Comparison of ENCODE assay signal across 9 mouse cellular contexts in genomic region chr13:113986864-113987562, GRCm38 (mm10).
DNase-seq lines count a peak whose midpoint lies in the region; ATAC-seq and TF ChIP-seq lines count a peak whose summit lies in the region.
"Had no signal": no experiment of that assay in that cellular context is flagged by ENCODE, and none has a peak within 500 bp of the region (broad histone marks: within the 10 kb centered on the region; RNA-seq: fewer than 3 reads in every experiment).

No protein-coding gene starts in this region.

- WGBS in intestine, embryonic 14.5 days, result 92% methylated on average over 13 of the region's 13 CpGs
- WGBS in intestine, postnatal 0 days, result 91% methylated on average over 13 of the region's 13 CpGs
- 78% methylated on average over 13 of the region's 13 CpGs for WGBS in lung, embryonic 16.5 days

- TF ChIP-seq CTCF in intestine, postnatal 0 days (IDR thresholded peaks at IDR 0.05; ENCODE audit: low read depth), result no peak

- peak; percentile 39 for DNase-seq in intestine, embryonic 14.5 days (ENCODE audit: low spot score)
- peak; percentile 71 for DNase-seq in adrenal gland, adult 8-10 months
- peak; percentile 91 to 95 for DNase-seq in cerebellum, postnatal 36 days
- DNase-seq in natural killer cell, adult 2 months (ENCODE audit: low spot score in 2 of 2), result no peak
- DNase-seq in spleen, postnatal 14 days (ENCODE audit: low spot score in 2 of 2), result no peak

- H3K9me3 ChIP-seq in intestine, embryonic 14.5 days (ENCODE audit: control insufficient read depth, low read length), result no peaks in the 10 kb centered on the region
- no peaks in the 10 kb centered on the region for H3K9me3 ChIP-seq in intestine, postnatal 0 days (ENCODE audit: control insufficient read depth)
- no peaks in the 10 kb centered on the region for H3K9me3 ChIP-seq in lung, embryonic 16.5 days (ENCODE audit: control insufficient read depth, low read length)

- H3K27me3 ChIP-seq in intestine, embryonic 14.5 days (replicated peaks; ENCODE audit: control insufficient read depth, insufficient read depth, low read length), result no peaks in the 10 kb centered on the region
- no peaks in the 10 kb centered on the region for H3K27me3 ChIP-seq in intestine, postnatal 0 days (replicated peaks; ENCODE audit: control insufficient read depth, insufficient read depth, low read length)
- H3K27me3 ChIP-seq in lung, embryonic 16.5 days (ENCODE audit: control insufficient read depth, insufficient read depth, low read depth, low read length), result no peaks in the 10 kb centered on the region

- H3K27ac ChIP-seq in intestine, embryonic 14.5 days (ENCODE audit: low read depth), result no peak overlapping the region
- no peak overlapping the region for H3K27ac ChIP-seq in intestine, postnatal 0 days (ENCODE audit: low read depth, low read length)
- H3K27ac ChIP-seq in lung, embryonic 16.5 days (ENCODE audit: low read length), result no peak overlapping the region
- H3K27ac ChIP-seq: macrophage had no signal

- no peaks in the 10 kb centered on the region for H3K36me3 ChIP-seq in intestine, embryonic 14.5 days (ENCODE audit: control insufficient read depth, insufficient read depth, low read length)
- no peaks in the 10 kb centered on the region for H3K36me3 ChIP-seq in intestine, postnatal 0 days (ENCODE audit: control insufficient read depth, insufficient read depth)
- H3K36me3 ChIP-seq in lung, embryonic 16.5 days (ENCODE audit: control insufficient read depth, insufficient read depth, low read length), result no peaks in the 10 kb centered on the region

- 0 out of 2 replicates have a peak, but pooled peaks cover under 1% of the 10 kb centered on the region for H3K4me1 ChIP-seq in intestine, embryonic 14.5 days (replicated peaks; ENCODE audit: control insufficient read depth, insufficient read depth, low read length)
- H3K4me1 ChIP-seq in intestine, postnatal 0 days (replicated peaks; ENCODE audit: control insufficient read depth, insufficient read depth, low read length), result no peaks in the 10 kb centered on the region
- H3K4me1 ChIP-seq in lung, embryonic 16.5 days (replicated peaks; ENCODE audit: control insufficient read depth, insufficient read depth, low read length), result peaks cover 3% of the 10 kb centered on the region; the same call in 1 of the 2 replicates

- no peak overlapping the region for H3K4me2 ChIP-seq in intestine, embryonic 14.5 days (ENCODE audit: low read length)
- H3K4me2 ChIP-seq in intestine, postnatal 0 days (replicated peaks; ENCODE audit: low read depth), result no peak overlapping the region
- no peak overlapping the region for H3K4me2 ChIP-seq in lung, embryonic 16.5 days (ENCODE audit: low read depth, low read length)

- ATAC-seq in intestine, embryonic 14.5 days (replicated peaks; ENCODE audit: low FRiP score, low TSS enrichment, low read depth), result no peak
- ATAC-seq in intestine, postnatal 0 days, result no peak
- peak; percentile 26; the same call in 1 of the 2 replicates for ATAC-seq in lung, embryonic 16.5 days (ENCODE audit: low read depth)
- ATAC-seq in erythroblast, adult 5-6 weeks (replicated peaks; ENCODE audit: low FRiP score, poor library complexity, severe bottlenecking), result no peak

- H3K4me3 ChIP-seq in intestine, embryonic 14.5 days (ENCODE audit: low read depth, low read length), result no peak overlapping the region
- H3K4me3 ChIP-seq in intestine, postnatal 0 days (ENCODE audit: low read depth, low read length), result no peak overlapping the region
- H3K4me3 ChIP-seq in lung, embryonic 16.5 days (ENCODE audit: low read length), result no peak overlapping the region

- no peak overlapping the region for H3K9ac ChIP-seq in intestine, embryonic 14.5 days (ENCODE audit: low read length)
- H3K9ac ChIP-seq in intestine, postnatal 0 days (ENCODE audit: low read depth, low read length), result no peak overlapping the region
- no peak overlapping the region for H3K9ac ChIP-seq in lung, embryonic 16.5 days (ENCODE audit: low read length)

Comparison
In these comparisons a context has a peak if more than half of its experiments do, and no peak if none do; other contexts are left out.
1. DNase-seq: peak in intestine, embryonic 14.5 days (single experiment), adrenal gland, adult 8-10 months (single experiment) and cerebellum, postnatal 36 days (2 of 2); none in natural killer cell, adult 2 months (0 of 2) and spleen, postnatal 14 days (0 of 2).